Mouse (Mus musculus) thymus, adult 2 months (tissue): Measurements from ENCODE around the gene Rilp. TPM values are rescaled to one million over a fixed set of nuclear protein-coding genes. Genes with fewer than 3 reads are reported as not detected.

Experiments used
- DNase-seq: peaks from one replicate; pipeline ENCODE4 v3.0.0; 2021
- H3K27ac ChIP-seq: fragments of 200-500 bp; 2 replicates; pipeline ENCODE4 v1.5.1; 2012; ENCODE audit warnings: low read length, control low read depth; ENCODE audit not compliant: control insufficient read depth, insufficient read depth
- H3K27me3 ChIP-seq: fragments of 200-500 bp; 2 replicates; pipeline ENCODE4 v1.6.1; 2012; ENCODE audit warnings: mild to moderate bottlenecking, low read length, moderate library complexity, mixed read lengths; ENCODE audit not compliant: control insufficient read depth, insufficient read depth
- H3K36me3 ChIP-seq: fragments of 200-500 bp; 2 replicates; pipeline ENCODE4 v1.6.1; 2012; ENCODE audit warnings: mild to moderate bottlenecking, low read length, moderate library complexity; ENCODE audit not compliant: control insufficient read depth, insufficient read depth
- H3K4me1 ChIP-seq: fragments of 200-500 bp; replicated peaks from 2 replicates; pipeline ENCODE4 v1.6.1; 2012; ENCODE audit warnings: low read length; ENCODE audit not compliant: control insufficient read depth, insufficient read depth
- H3K4me3 ChIP-seq: fragments of 200-500 bp; 2 replicates; pipeline ENCODE4 v1.5.1; 2012; ENCODE audit warnings: mild to moderate bottlenecking, low read length, control low read depth, moderate library complexity; ENCODE audit not compliant: control insufficient read depth, insufficient read depth
- CTCF ChIP-seq: fragments of 200-500 bp; IDR thresholded peaks from 2 replicates; pipeline ENCODE4 v1.5.1; 2012; ENCODE audit warnings: mild to moderate bottlenecking, control low read depth, low read length, moderate library complexity, borderline replicate concordance; ENCODE audit not compliant: control insufficient read depth, poor library complexity, insufficient read depth; ENCODE audit errors: extremely low read depth
- POLR2A ChIP-seq: fragments of 200-500 bp; IDR thresholded peaks from 2 replicates; pipeline ENCODE4 v1.6.1; 2012; ENCODE audit warnings: mild to moderate bottlenecking, low read length, control low read depth, moderate library complexity; ENCODE audit not compliant: control insufficient read depth, poor library complexity, insufficient read depth; ENCODE audit errors: extremely low read depth
- WGBS: fragments of 180-500 bp; shearing (Covaris S2); methylation state at CpG from one replicate; pipeline ENCODE4 v1.1.7; 2018; 5-methylcytosine and 5-hydroxymethylcytosine counted together
- polyA plus RNA-seq: library from polyadenylated mRNA; depleted of rRNA; stranded (reverse); fragments of >200 nt; gene quantifications from 2 replicates; pipeline ENCODE4 v1.2.3, GENCODE M21; 2012; rRNA removed

The Rilp gene
- polyA plus RNA-seq: 3.0 and 3.2 TPM in 2 replicates

- no peaks in the 10 kb centered on the region for H3K27me3 ChIP-seq
- H3K36me3 ChIP-seq: peaks cover 44% of the 10 kb centered on the region
- H3K4me1 ChIP-seq: peaks cover 7% of the 10 kb centered on the region
- DNase-seq: peak; percentile 74
- H3K4me3 ChIP-seq: peak within 1 kb of the TSS; percentile 57
- no peak within 1 kb of the TSS for H3K27ac ChIP-seq
- WGBS: 12% methylated on average over 43 of the region's 43 CpGs
- TF ChIP-seq POLR2A (no peak), CTCF (peak; percentile 66; the same call in 1 of the 2 replicates)
Observed at GRCm38 (mm10) chr11:75509741-75510626, at the start of gene Rilp. Gene Rilp (plus strand): TSS chr11:75510094.

- no peak for TF ChIP-seq CTCF
- TF ChIP-seq POLR2A: no peak
- WGBS: 2% methylated on average over 19 of the region's 19 CpGs
- peak overlapping the region; percentile 33 for H3K4me3 ChIP-seq
- H3K4me1 ChIP-seq: peaks cover 51% of the 10 kb centered on the region
- peak; percentile 86 for DNase-seq
- H3K27me3 ChIP-seq: no peaks in the 10 kb centered on the region
- H3K27ac ChIP-seq: peak overlapping the region; percentile 86
- H3K36me3 ChIP-seq: no peaks in the 10 kb centered on the region
Observed at GRCm38 (mm10) chr11:75460103-75460843, 49.6 kb upstream of the Rilp start.

- TF ChIP-seq CTCF: peak; percentile 67; the same call in 1 of the 2 replicates
- TF ChIP-seq POLR2A: peak; percentile 51; the same call in 1 of the 2 replicates
- H3K36me3 ChIP-seq: no peaks in the 10 kb centered on the region
- WGBS: under 1% methylated on average over 46 of the region's 46 CpGs
- peak within 1 kb of the TSS; percentile 58 for H3K4me3 ChIP-seq
- H3K27me3 ChIP-seq: no peaks in the 10 kb centered on the region
- DNase-seq: peak; percentile 99
- H3K4me1 ChIP-seq: peaks cover 43% of the 10 kb centered on the region
- H3K27ac ChIP-seq: peak within 1 kb of the TSS; percentile 86
Observed at GRCm38 (mm10) chr11:75460844-75461742, 48.8 kb upstream of the Rilp start, which contains the start of gene Tlcd2. Gene Tlcd2 (plus strand): TSS chr11:75461715.

- H3K4me1 ChIP-seq: peaks cover 39% of the 10 kb centered on the region
- H3K27ac ChIP-seq: no peak overlapping the region
- no peak for DNase-seq
- H3K36me3 ChIP-seq: no peaks in the 10 kb centered on the region
- no peak for TF ChIP-seq CTCF
- no peak for TF ChIP-seq POLR2A
- H3K4me3 ChIP-seq: peak overlapping the region; percentile 58
- 2% methylated on average over 30 of the region's 30 CpGs for WGBS
- H3K27me3 ChIP-seq: no peaks in the 10 kb centered on the region
Observed at GRCm38 (mm10) chr11:75461743-75462252, 48.1 kb upstream of the Rilp start.

GRCm38 (mm10) chr11:75462253-75462783, 47.6 kb upstream of the Rilp start:
- no peak for TF ChIP-seq POLR2A
- no peak for TF ChIP-seq CTCF
- Histone ChIP-seq H3K27ac (no peak overlapping the region), H3K36me3 (no peaks in the 10 kb centered on the region), H3K27me3 (no peaks in the 10 kb centered on the region), H3K4me1 (peaks cover 34% of the 10 kb centered on the region), H3K4me3 (peak overlapping the region; percentile 58)
- 16% methylated on average over 16 of the region's 16 CpGs for WGBS
- DNase-seq: peak; percentile 45
